Mouse (Mus musculus): ENCODE results near the gene Rps21.
A peak's percentile ranks its signal among the peaks of the same experiment; 100 is the strongest.
"Not testable (repeated sequence)": the region's sequence is repeated elsewhere in the genome, so short reads cannot be mapped to it uniquely, and the experiment has no call there.

Rps21 gene

GRCm38 (mm10) chr2:180258951-180259484 lies 1.8 kb downstream of the Rps21 start:
- not testable (repeated sequence) for DNase-seq (ENCODE audit: inconsistent ontology term)

DNA sequence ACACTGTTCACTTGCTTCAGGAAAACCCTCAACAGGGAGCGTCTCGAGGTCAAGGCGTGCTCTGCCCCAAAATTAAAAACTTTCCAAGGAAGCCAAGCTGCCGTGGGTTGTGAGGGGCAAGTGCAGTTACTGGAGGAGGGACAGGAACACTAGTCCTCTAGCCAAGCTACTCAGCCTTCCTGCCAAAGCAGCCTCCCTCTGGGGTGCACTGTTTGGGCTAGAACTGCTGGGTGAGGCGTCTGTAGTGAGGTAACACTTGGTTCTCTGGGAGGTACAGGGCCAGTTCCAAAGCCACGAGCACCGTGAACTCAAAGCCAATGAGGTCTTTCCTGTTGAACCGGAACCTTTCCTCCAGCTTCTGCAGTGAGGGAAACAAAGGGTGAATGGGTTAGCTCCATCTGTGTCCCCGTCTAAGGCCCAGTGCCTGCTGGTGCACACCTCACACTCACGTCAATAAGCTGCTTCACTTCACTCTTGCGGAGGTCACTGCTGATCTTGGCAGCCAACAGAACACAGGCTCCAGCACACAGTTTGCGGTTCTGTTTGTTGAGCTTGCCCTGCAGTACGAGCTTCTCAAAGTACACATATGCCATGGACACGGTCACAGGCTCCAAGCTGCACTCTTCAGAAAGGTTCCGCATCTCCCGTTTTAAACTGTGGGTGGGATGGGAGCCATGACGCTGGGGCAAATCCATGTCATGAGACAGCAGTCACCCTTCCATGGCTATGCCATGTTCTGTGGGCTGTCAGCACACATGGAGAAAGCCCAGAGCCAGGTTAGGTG lies 2.8 kb downstream of the Rps21 start:
- DNase-seq (ENCODE audit: inconsistent ontology term): not testable (repeated sequence)

DNA sequence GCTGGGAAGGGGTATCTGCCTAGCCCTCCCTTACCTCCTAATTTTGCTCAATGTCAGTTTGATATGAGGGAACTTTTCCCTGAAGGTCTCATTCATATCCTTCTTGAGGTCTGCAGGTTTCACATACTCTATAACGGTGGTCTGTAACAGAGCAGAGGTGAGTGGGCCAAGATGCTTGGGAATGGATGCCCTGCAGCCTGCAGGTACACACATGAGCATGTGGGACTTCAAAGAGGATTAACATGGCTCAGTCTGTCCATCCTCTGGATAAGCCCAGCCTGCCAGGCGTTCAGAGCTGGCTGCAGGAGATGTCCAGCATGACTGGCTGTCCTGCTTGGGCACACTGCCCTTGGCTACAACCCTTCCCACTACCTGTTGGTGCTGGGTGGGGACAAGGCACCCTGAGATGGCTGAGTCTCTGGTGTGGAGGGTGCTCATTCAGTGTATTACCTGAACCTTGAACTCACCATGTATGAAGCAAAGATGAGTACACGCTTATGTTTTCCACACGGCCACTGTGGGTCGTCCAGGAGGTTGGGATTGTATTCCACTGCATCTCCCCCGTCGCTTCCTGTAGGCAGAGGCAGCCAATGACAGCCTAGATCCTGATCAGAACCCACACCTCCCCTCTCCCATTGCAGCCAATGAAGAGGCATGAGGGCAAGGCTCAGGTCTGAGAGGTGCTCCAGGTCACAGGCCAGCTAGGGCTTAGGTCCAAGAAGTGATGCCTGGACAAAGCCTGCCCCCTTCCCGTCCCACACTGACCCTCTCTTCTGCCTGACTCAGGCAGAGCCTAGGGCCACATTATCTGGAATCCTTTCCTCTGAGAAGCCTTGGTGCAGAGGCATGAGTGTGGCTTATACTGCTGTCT lies 3.7 kb downstream of the Rps21 start:
- DNase-seq (ENCODE audit: inconsistent ontology term): no peak

DNA sequence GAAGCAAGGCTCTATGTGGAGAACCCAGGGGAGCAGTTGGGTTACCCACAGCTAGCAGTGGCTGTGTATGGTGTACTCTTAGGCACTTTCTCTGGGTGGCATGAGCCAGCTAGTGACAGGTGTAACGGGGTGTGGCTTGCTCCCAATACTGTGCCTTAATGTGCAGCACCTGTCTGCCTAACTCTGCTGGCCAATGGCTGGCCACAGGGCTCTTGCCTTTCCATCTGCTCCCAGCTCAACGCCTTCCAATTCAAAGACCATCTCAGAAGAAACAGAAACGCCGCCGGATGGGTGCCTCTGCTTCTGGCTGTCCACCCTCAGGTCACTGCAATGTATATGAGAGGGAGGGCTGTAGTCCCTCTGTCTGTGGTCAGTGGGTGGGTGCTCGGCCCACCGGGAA lies 4.7 kb downstream of the Rps21 start:
- DNase-seq (ENCODE audit: inconsistent ontology term): no peak

- no peak for DNase-seq (ENCODE audit: inconsistent ontology term)
These were observed 5.3 kb downstream of the Rps21 start for GRCm38 (mm10) chr2:180262441-180262840.

DNA sequence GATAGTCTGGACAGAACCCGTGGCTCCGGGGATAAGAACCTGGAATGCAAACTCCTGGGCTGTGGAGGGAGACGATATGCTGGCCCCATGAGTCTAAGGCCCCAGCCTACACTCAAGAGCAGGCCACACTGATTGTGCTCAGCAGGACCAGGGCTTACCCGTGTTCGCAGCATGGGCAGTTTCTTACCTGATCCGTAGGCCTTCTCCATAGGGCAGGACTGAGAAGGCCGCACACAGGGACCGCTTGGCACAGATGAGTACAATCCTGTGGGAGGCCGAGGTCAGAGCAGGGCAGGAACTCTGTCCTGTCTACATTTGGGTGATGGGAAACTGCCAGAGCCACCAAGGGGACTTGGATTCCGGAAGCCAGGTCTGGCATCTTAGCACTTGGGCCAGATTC lies 5.7 kb downstream of the Rps21 start:
- no peak for DNase-seq (ENCODE audit: inconsistent ontology term)

DNA sequence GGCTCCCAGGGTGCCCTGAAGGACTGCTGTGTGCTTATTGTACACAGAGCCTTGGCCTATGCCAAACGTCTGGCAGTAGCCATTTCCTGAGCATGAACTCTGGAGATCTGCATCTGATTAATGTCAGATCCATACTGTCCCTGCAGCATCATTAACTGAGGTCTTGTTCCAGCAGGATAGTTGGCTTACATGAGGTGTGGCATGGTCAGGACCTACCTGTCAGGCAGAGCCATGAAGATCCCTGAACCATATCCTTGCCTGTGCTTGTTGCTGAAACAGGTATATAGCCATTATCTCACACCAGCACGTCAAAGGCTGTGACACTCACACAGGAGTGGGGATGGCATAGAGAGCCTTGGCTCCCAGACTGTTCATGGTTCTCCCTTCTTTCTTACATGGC lies 10.8 kb downstream of the Rps21 start:
- no peak for DNase-seq (ENCODE audit: inconsistent ontology term)

DNA sequence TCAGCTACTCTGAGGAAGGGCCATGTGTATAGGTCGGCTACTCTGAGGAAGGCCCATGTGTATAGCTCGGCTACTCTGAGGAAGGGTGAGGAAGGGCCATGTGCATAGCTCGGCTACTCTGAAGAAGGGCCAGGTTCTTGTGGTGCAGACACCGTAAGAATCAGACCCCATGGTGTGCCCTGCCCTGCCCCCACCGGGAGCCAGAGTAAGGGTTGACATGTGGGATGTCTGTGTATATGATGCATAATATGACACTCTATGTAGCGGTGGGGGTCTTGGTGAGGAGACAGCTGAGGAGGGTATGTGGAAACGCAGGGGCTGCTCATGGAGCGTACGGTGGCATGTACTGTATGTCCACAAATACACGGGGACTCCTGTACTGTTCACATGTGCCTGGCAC lies 12.2 kb downstream of the Rps21 start:
- DNase-seq (ENCODE audit: inconsistent ontology term): no peak

DNA sequence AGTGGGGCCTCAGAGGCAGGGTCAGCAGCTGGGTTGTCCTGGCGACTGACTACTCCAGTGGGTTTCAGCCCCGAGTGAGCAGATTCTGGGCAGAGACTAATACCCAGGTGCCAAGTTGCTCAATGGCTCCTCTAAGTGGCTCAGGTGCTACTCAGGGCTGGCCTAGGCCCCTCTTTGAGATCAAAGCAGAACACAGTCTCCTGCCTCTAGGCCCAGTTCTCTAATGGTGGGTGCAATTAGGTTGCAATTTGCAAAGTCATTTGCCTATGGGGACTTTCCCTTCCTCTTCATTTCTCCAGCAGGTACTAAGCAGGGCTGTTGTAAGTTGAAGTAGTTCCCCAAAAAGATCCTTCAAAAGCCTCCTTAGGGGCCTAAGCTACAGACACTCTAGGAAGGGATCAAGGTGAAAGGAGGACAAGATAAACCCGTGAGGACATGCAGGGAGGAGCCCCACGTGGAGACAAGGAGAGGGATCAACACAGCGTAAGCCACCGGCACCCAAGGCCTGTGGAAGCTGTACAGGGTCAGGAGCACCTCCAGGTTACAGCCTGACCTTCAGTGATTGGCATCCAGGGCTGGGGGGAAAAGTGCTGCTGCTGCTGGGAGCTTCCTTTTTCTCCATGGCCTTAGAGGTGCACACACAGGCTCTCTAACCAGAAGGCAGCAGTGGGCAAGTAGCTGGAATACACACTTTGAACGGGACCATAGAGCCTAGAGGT lies 13.5 kb downstream of the Rps21 start:
- DNase-seq (ENCODE audit: inconsistent ontology term): no peak

DNA sequence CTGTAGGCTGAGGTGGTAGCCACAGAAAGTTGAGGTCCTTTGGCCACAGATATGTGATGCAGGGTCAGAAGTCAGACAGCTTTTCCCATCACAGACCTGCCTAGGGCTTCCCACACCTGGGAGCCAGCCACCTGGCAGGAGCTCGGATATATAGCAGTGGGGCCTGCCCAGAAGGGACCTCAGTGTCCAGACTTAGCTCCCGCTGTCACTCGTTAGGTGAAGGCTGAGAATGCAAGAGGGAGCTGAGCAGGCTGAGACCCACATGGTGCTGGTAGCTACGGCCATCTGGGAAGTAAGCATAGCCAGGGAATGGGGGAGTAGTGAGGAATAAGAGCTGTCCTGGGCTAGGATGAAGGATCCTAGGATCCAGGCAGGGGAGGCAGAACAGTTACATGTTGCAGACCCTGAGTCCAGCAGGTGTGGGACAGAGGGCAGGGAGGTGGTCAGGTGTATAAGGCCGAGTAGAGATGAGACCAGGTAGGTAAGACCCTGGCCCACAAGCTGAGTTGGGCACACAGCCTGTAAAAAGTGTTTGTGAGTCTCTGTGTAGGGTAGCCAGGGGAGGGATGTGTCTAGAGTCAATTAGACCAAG lies 14.7 kb downstream of the Rps21 start:
- no peak for DNase-seq (ENCODE audit: inconsistent ontology term)

DNA sequence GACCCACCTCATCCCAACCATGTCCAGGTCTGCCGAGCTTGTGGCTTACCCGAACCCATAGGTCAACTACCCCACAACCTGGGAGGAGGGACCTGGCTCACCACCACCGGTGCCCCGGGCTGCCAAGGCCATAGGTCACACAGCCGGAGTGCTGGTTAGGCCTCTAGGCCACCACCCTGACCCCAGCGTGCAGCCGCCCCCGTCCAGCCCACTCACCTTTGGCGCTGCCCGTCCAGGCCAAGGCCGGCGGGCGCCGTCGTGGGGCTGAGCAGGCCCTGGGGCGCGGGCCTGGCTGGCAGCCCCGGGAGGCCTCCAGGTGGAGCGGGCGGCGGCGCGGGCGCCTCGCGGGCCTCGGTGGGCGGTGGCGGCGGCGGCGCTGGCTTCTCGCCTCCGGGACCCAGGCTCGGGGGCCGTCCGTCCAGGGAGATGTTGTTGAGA lies 15.7 kb downstream of the Rps21 start:
- DNase-seq (ENCODE audit: inconsistent ontology term): no peak

- peak; percentile 99 for DNase-seq (ENCODE audit: inconsistent ontology term)
These were observed 16.4 kb downstream of the Rps21 start, which contains the start of gene Cables2 for GRCm38 (mm10) chr2:180273394-180274244. Gene Cables2 (minus strand): TSS chr2:180273496.

DNA sequence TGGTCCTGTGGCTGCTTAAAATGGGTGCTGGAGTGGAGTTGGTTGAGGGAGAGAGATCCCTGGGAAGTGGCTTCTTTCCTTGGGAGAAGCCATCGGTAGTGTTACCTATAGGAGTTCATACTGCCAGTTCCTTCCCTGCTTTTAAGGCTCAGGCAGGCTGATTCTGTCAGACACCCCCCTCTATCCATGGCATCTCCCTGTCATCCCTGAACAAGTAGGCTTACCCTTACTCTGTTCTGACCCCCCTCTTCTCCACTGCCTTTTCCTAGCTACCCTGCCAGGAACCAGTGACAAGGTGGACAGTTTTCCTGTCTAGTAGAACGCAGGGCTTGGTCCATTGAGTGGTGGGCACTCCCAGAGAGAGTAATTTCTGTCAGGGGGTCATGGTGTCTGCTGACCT lies 17.3 kb downstream of the Rps21 start:
- DNase-seq (ENCODE audit: inconsistent ontology term): no peak

GRCm38 (mm10) chr2:180275836-180276235 lies 18.7 kb downstream of the Rps21 start:
- peak; percentile 80 for DNase-seq (ENCODE audit: inconsistent ontology term)

GRCm38 (mm10) chr2:180276385-180276784 lies 19.2 kb downstream of the Rps21 start:
- DNase-seq (ENCODE audit: inconsistent ontology term): no peak

DNA sequence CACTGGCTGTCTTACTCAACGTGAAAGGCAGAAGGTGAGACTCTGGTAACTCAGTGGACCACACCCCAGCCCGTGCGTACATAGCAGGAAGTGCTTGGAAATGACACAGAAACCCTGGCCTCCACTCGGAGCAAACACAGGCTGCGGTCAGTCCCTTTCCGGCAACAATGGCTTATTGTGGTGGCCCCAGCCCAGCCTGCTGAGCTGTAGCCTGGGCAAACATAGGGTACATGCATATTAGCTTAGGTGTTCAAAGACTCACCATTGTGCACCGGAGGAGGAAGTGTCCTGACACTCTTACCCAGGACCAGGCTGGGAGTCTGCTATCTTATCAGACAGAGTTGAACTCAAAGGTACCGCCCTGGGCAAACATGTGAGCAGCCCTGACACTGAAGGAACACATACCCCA lies 19.7 kb downstream of the Rps21 start:
- no peak for DNase-seq (ENCODE audit: inconsistent ontology term)

GRCm38 (mm10) chr2:180277773-180278320 lies 20.7 kb downstream of the Rps21 start:
- no peak for DNase-seq (ENCODE audit: inconsistent ontology term)

DNA sequence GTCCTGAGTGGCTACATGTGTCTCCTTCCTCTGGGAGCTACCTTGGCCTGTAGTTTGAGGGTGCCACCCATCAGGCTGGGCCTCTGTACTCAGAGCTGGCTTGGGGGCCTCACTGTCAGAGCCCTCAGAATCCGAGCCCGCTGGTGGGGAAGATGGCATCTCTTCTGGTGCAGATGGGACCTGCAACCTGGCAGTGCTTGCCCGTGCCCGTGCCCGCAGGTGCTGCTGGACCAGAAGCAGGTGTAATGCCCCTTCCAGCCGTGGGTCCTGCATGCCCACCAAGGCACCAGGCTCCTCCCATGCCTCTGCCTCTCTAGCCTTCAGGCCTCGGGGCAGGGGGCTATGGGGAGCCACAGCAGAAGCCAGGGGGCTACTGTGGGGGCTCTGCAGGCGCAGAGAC lies 22.1 kb downstream of the Rps21 start:
- no peak for DNase-seq (ENCODE audit: inconsistent ontology term)

DNA sequence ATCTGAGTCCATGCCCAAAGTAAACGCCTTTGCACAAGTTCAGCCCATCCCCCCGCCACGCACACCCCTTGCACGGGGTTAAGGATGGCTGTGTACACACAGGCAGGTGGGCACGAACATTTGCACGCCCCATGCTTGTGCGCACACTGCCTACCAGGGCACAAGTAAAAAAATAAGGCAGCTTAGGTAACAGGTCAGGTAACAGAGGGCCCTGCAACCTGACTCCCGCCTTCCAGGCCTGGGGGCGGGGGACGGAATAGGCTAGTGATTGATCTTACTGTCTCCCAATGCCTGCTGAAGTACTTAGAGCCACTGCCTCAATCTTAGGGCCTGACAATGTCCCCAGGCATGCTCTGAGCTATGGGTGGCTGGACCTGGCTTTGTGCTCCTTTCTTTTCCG lies 31.8 kb downstream of the Rps21 start:
- DNase-seq (ENCODE audit: inconsistent ontology term): no peak

GRCm38 (mm10) chr2:180289440-180290108 lies 32.4 kb downstream of the Rps21 start, which contains the start of gene Rbbp8nl:
Gene Rbbp8nl (minus strand): TSS chr2:180289879.
- DNase-seq (ENCODE audit: inconsistent ontology term): no peak
